ENCODE assay signal across 8 mouse cellular contexts in the genomic region with DNA sequence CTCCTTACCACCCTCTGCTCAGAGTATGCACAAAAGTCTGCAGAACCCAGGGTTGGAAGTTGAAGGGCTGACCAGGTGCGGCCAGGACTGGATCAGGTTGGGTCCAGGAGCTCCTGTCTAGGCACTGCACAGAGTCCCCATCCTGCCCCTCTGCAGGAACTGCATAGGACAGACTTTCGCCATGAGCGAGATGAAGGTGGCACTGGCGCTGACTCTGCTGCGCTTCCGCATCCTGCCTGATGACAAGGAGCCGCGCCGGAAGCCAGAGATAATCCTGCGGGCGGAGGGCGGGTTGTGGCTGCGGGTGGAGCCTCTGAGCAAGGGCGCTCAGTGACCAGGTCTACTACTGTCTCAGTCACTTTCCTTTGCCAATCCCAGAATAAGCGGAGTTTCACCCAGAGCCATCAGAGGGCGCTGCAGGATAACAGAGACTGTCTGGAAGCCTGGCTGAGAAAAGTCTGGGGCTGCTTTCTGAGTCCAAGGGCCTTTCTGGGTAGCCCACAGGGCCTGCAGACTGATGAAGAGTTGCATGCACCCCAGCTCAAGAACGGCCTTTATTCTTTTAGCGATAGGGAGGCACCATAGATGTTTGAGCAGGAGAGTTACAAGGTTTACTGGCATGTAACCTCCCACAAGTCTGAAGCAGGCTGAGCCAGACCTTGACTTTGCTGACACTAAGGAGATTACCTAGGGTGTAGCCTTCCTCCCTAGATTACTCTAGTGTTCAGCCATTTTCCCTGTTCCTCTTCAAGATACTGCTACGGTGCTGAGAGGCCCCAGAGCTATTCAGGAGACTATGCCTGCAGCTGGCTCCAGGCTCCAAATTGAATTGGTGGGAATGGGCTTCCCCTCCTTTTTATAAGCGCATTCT. TPM values are rescaled to one million over a fixed set of nuclear protein-coding genes. Genes with fewer than 3 reads are reported as not detected.
DNase-seq lines count a peak whose midpoint lies in the region; ATAC-seq and TF ChIP-seq lines count a peak whose summit lies in the region.

No protein-coding gene starts in this region.

- WGBS in forebrain, embryonic 12.5 days: 9% methylated on average over 20 of the region's 20 CpGs
- 10% methylated on average over 20 of the region's 20 CpGs for WGBS in liver, embryonic 14.5 days (ENCODE audit: insufficient replicate concordance)
- WGBS in neural tube, embryonic 11.5 days: 17% methylated on average over 20 of the region's 20 CpGs

- peak; percentile 38; the same call in 1 of the 2 replicates for TF ChIP-seq POLR2A in testis, adult 2 months (IDR thresholded peaks at IDR 0.05; ENCODE audit: control insufficient read depth, low read depth, low read length)

- no peaks in the 10 kb centered on the region for H3K36me3 ChIP-seq in ES-E14 (ENCODE audit: control insufficient read depth, insufficient read depth, low read length, poor library complexity, severe bottlenecking)
- no peaks in the 10 kb centered on the region for H3K36me3 ChIP-seq in forebrain, embryonic 12.5 days (replicated peaks)
- no peaks in the 10 kb centered on the region for H3K36me3 ChIP-seq in liver, embryonic 14.5 days (replicated peaks; ENCODE audit: control insufficient read depth, insufficient read depth, low read depth)
- H3K36me3 ChIP-seq in neural tube, embryonic 11.5 days (ENCODE audit: control insufficient read depth, insufficient read depth, low read length): no peaks in the 10 kb centered on the region
- H3K36me3 ChIP-seq in testis, adult 2 months (ENCODE audit: control insufficient read depth, insufficient read depth, low read length): no peaks in the 10 kb centered on the region

- no peak for TF ChIP-seq EP300 in liver, embryonic 14.5 days (IDR thresholded peaks at IDR 0.05; ENCODE audit: low read depth)

- no peaks in the 10 kb centered on the region for H3K27me3 ChIP-seq in forebrain, embryonic 12.5 days
- H3K27me3 ChIP-seq in liver, embryonic 14.5 days (ENCODE audit: control insufficient read depth, insufficient read depth, low read length): no peaks in the 10 kb centered on the region
- no peaks in the 10 kb centered on the region for H3K27me3 ChIP-seq in neural tube, embryonic 11.5 days (ENCODE audit: control insufficient read depth, insufficient read depth, low read length)
- no peaks in the 10 kb centered on the region for H3K27me3 ChIP-seq in testis, adult 2 months (ENCODE audit: control insufficient read depth, insufficient read depth, low read length)

- in situ Hi-C loops in ES-E14 (cut with MboI; ENCODE audit: low sequenced_read_pairs in 2 of 2, unreplicated experiment in 2 of 2): no loop called here

- peaks cover 2 to 6% of the 10 kb centered on the region in 2 experiments; a peak in 3 of 4 replicates for H3K4me1 ChIP-seq in ES-E14 (ENCODE audit: control insufficient read depth in 2 of 2, insufficient read depth in 2 of 2, low read length in 2 of 2, poor library complexity in 1 of 2)
- H3K4me1 ChIP-seq in forebrain, embryonic 12.5 days: peaks cover 6% of the 10 kb centered on the region
- no peaks in the 10 kb centered on the region for H3K4me1 ChIP-seq in liver, embryonic 14.5 days (replicated peaks; ENCODE audit: control insufficient read depth in 2 of 2, insufficient read depth in 2 of 2, low read length in 1 of 2)
- H3K4me1 ChIP-seq in neural tube, embryonic 11.5 days (ENCODE audit: control insufficient read depth, insufficient read depth, low read length): no peaks in the 10 kb centered on the region
- 0 out of 2 replicates have a peak, but pooled peaks cover 3% of the 10 kb centered on the region for H3K4me1 ChIP-seq in testis, adult 2 months (ENCODE audit: control insufficient read depth, insufficient read depth, low read length)

- peak overlapping the region; percentile 19; the same call in 1 of the 2 replicates for H3K9ac ChIP-seq in ES-E14 (ENCODE audit: insufficient read depth, low read depth, low read length, poor library complexity, severe bottlenecking)
- H3K9ac ChIP-seq in forebrain, embryonic 12.5 days: peak overlapping the region; percentile 54
- no peak overlapping the region for H3K9ac ChIP-seq in liver, embryonic 14.5 days (replicated peaks)
- peak overlapping the region; percentile 49; the same call in 1 of the 2 replicates for H3K9ac ChIP-seq in neural tube, embryonic 11.5 days (ENCODE audit: low read length)

- TF ChIP-seq CTCF in liver, embryonic 14.5 days (IDR thresholded peaks at IDR 0.05; ENCODE audit: low read depth): peak; percentile 78
- TF ChIP-seq CTCF in testis, adult 2 months (IDR thresholded peaks at IDR 0.05; ENCODE audit: control insufficient read depth, insufficient read depth, insufficient replicate concordance, low read depth, low read length): peak; percentile 46; the same call in 1 of the 2 replicates

- H3K27ac ChIP-seq in ES-E14 (ENCODE audit: insufficient read depth, low read depth, low read length, poor library complexity, severe bottlenecking): no peak overlapping the region; the same call in 1 of the 2 replicates
- no peak overlapping the region for H3K27ac ChIP-seq in forebrain, embryonic 12.5 days
- H3K27ac ChIP-seq in liver, embryonic 14.5 days: no peak overlapping the region
- no peak overlapping the region for H3K27ac ChIP-seq in neural tube, embryonic 11.5 days (ENCODE audit: low read depth, low read length)
- H3K27ac ChIP-seq in testis, adult 2 months (ENCODE audit: control insufficient read depth, insufficient read depth, low read depth, low read length): no peak overlapping the region

- peak; percentile 95 for DNase-seq in ES-E14 (ENCODE audit: low read depth, low spot score)
- peak; percentile 85 for DNase-seq in c-Kit-positive CD71-positive TER-119-negative erythroid progenitor cells, embryonic 14.5 days (ENCODE audit: low read depth)
- peak; percentile 76 to 84 for DNase-seq in heart, postnatal 10 days
- peak; percentile 86 to 89 for DNase-seq in kidney, postnatal 4 days
- peak; percentile 47 to 65 (median 53) for DNase-seq in liver, embryonic 14.5 days (ENCODE audit: low read depth in 3 of 3, low spot score in 3 of 3)
- DNase-seq in neural tube, embryonic 11.5 days (ENCODE audit: low spot score): peak; percentile 88

- peak overlapping the region; percentile 46 to 76 for H3K4me3 ChIP-seq in ES-E14 (ENCODE audit: insufficient read depth in 1 of 2, low read depth in 1 of 2, low read length in 2 of 2, poor library complexity in 1 of 2, severe bottlenecking in 1 of 2)
- H3K4me3 ChIP-seq in forebrain, embryonic 12.5 days (replicated peaks): peak overlapping the region; percentile 38
- peak overlapping the region; percentile 18 to 28; a peak in 3 of 4 replicates for H3K4me3 ChIP-seq in liver, embryonic 14.5 days (ENCODE audit: insufficient read depth in 1 of 2, low read depth in 2 of 2, low read length in 2 of 2)
- peak overlapping the region; percentile 19 for H3K4me3 ChIP-seq in neural tube, embryonic 11.5 days (ENCODE audit: low read depth, low read length)
- H3K4me3 ChIP-seq in testis, adult 2 months (ENCODE audit: control insufficient read depth, low read depth, low read length): peak overlapping the region; percentile 35

- H3K9me3 ChIP-seq in ES-E14 (ENCODE audit: control insufficient read depth, insufficient read depth, low read depth, low read length): no peaks in the 10 kb centered on the region
- H3K9me3 ChIP-seq in forebrain, embryonic 12.5 days: no peaks in the 10 kb centered on the region
- H3K9me3 ChIP-seq in liver, embryonic 14.5 days (ENCODE audit: control insufficient read depth, low read length): no peaks in the 10 kb centered on the region
- H3K9me3 ChIP-seq in neural tube, embryonic 11.5 days (ENCODE audit: control insufficient read depth, low read length): no peaks in the 10 kb centered on the region

- peak; percentile 88 for ATAC-seq in forebrain, embryonic 12.5 days (ENCODE audit: low FRiP score)
- ATAC-seq in liver, embryonic 14.5 days (ENCODE audit: insufficient read depth): peak; percentile 65
- peak; percentile 74 for ATAC-seq in neural tube, embryonic 11.5 days (ENCODE audit: insufficient read depth, low FRiP score, low TSS enrichment)

- intact Hi-C loops in heart, postnatal 10 days (cut with DNase I): loop anchor here (1.0 kb wide), 1 partner anchor 129 kb away; no protein-coding TSS in a partner anchor

- H3K4me2 ChIP-seq in forebrain, embryonic 12.5 days: peak overlapping the region; percentile 57
- peak overlapping the region; percentile 47 for H3K4me2 ChIP-seq in liver, embryonic 14.5 days (ENCODE audit: low read depth)
- H3K4me2 ChIP-seq in neural tube, embryonic 11.5 days (ENCODE audit: low read depth): peak overlapping the region; percentile 48

TF ChIP-seq in ES-E14, 5 proteins besides CTCF, POLR2A, EP300 and RAD21:
- TF ChIP-seq ZC3H11A (IDR thresholded peaks at IDR 0.05; ENCODE audit: borderline replicate concordance, low read depth, low read length) (peak; percentile 87), HCFC1 (IDR thresholded peaks at IDR 0.05; ENCODE audit: borderline replicate concordance, insufficient read depth, low read length) (no peak)

RNA-seq across cellular contexts. Expression of a gene that starts 14.8 kb away (rescaled TPM):
- 20.8 and 44.2 TPM in 2 replicates for total RNA-seq in ES-E14 (2012; rRNA removed)
- 19.3 and 19.7 TPM in 2 replicates for polyA plus RNA-seq in forebrain, embryonic 12.5 days (2016; fragmentation: Nextera tagmentation; extraction: Ambion mirVana)
- 10 to 100 TPM in 1 of 2 experiments, 1 to 10 TPM in 1; 8.3 to 12.2 TPM for total RNA-seq in heart, postnatal 10 days (2021)
- polyA plus RNA-seq in liver, embryonic 14.5 days (2012; rRNA removed): 3.1 and 3.2 TPM in 2 replicates
- 2.4 and 3.0 TPM in 2 replicates for polyA plus RNA-seq in liver, embryonic 14.5 days (2014; fragmentation: Nextera tagmentation; extraction: Ambion mirVana)
- polyA plus RNA-seq in neural tube, embryonic 11.5 days (2014; fragmentation: Nextera tagmentation; extraction: Ambion mirVana): 11.3 and 12.1 TPM in 2 replicates
- polyA plus RNA-seq in testis, adult 2 months (2012; rRNA removed): 0.73 and 1.1 TPM in 2 replicates

RNA-seq across cellular contexts. Expression of a gene that starts 45.3 kb away (rescaled TPM):
- 7.2 and 13.7 TPM in 2 replicates for total RNA-seq in ES-E14 (2012; rRNA removed)
- 6.5 and 6.8 TPM in 2 replicates for polyA plus RNA-seq in forebrain, embryonic 12.5 days (2016; fragmentation: Nextera tagmentation; extraction: Ambion mirVana)
- 1 to 10 TPM; 6.4 to 6.8 TPM for total RNA-seq in heart, postnatal 10 days (2021)
- 0.34 and 0.48 TPM in 2 replicates for polyA plus RNA-seq in liver, embryonic 14.5 days (2012; rRNA removed)
- 0.34 and 0.36 TPM in 2 replicates for polyA plus RNA-seq in liver, embryonic 14.5 days (2014; fragmentation: Nextera tagmentation; extraction: Ambion mirVana)
- 6.6 TPM in 2 replicates for polyA plus RNA-seq in neural tube, embryonic 11.5 days (2014; fragmentation: Nextera tagmentation; extraction: Ambion mirVana)
- polyA plus RNA-seq in testis, adult 2 months (2012; rRNA removed): 1.4 TPM in 2 replicates
